Mouse (Mus musculus) erythroid progenitor cell, adult 5-6 weeks (primary cell): ENCODE measurements around the gene Szt2. TPM values are rescaled to one million over a fixed set of nuclear protein-coding genes. Genes with fewer than 3 reads are reported as not detected.

Source experiments
- total RNA-seq, 2 experiments: library from RNA; stranded (forward) in 1 of 2; stranded (reverse) in 1 of 2; fragments of 150-400 nt in 1 of 2; fragments of 186-747, 209-891 nt in 1 of 2; gene quantifications; 2 replicates each; pipeline versions ENCODE4 v1.2.3 to v1.2.4; 2015 to 2017; ENCODE audit warnings: low replicate concordance in 2 of 2

The Szt2 gene
- total RNA-seq, 2 experiments from 2014 or later, result 18.2 to 36.9 TPM

Other genes with a start within 250 kb of the Szt2 start
- gene Kdm4a, start 229.2 kb downstream of the Szt2 start, total RNA-seq (2015; ENCODE audit: low replicate concordance), result 18.0 and 24.3 TPM in 2 replicates
- gene Kdm4a, start 229.2 kb downstream of the Szt2 start, total RNA-seq (2017; ENCODE audit: low replicate concordance), result 42.5 and 62.1 TPM in 2 replicates
- 0.84 TPM in 1 of 2 replicates, not detected in the other for gene Ptprf, start 117.9 kb downstream of the Szt2 start, total RNA-seq (2015; ENCODE audit: low replicate concordance)
- 0.13 TPM in 1 of 2 replicates, not detected in the other for gene Ptprf, start 117.9 kb downstream of the Szt2 start, total RNA-seq (2017; ENCODE audit: low replicate concordance)
- gene Med8, start 64 bp upstream of the Szt2 start, total RNA-seq (2015; ENCODE audit: low replicate concordance), result 62.7 and 72.5 TPM in 2 replicates
- 63.6 and 68.4 TPM in 2 replicates for gene Med8, start 64 bp upstream of the Szt2 start, total RNA-seq (2017; ENCODE audit: low replicate concordance)
- 25.6 and 56.6 TPM in 2 replicates for gene Elovl1, start 18.8 kb upstream of the Szt2 start, total RNA-seq (2015; ENCODE audit: low replicate concordance)
- 33.8 and 46.0 TPM in 2 replicates for gene Elovl1, start 18.8 kb upstream of the Szt2 start, total RNA-seq (2017; ENCODE audit: low replicate concordance)
- gene Cdc20, start 28.1 kb upstream of the Szt2 start, total RNA-seq (2015; ENCODE audit: low replicate concordance), result 127 and 137 TPM in 2 replicates
- gene Cdc20, start 28.1 kb upstream of the Szt2 start, total RNA-seq (2017; ENCODE audit: low replicate concordance), result 157 and 162 TPM in 2 replicates
- gene Mpl, start 48.2 kb upstream of the Szt2 start, total RNA-seq (2015; ENCODE audit: low replicate concordance), result 0.72 and 3.8 TPM in 2 replicates
- 0.77 TPM in 1 of 2 replicates, not detected in the other for gene Mpl, start 48.2 kb upstream of the Szt2 start, total RNA-seq (2017; ENCODE audit: low replicate concordance)
- not detected in 2 replicates for gene Tie1, start 80.8 kb upstream of the Szt2 start, total RNA-seq (2015; ENCODE audit: low replicate concordance)
- gene Tie1, start 80.8 kb upstream of the Szt2 start, total RNA-seq (2017; ENCODE audit: low replicate concordance), result not detected in 2 replicates
- gene 2610528J11Rik, start 117.7 kb upstream of the Szt2 start, total RNA-seq (2015; ENCODE audit: low replicate concordance), result not detected in 2 replicates
- gene 2610528J11Rik, start 117.7 kb upstream of the Szt2 start, total RNA-seq (2017; ENCODE audit: low replicate concordance), result not detected in 2 replicates
- gene Tmem125, start 134.8 kb upstream of the Szt2 start, total RNA-seq (2015; ENCODE audit: low replicate concordance), result not detected in 2 replicates
- gene Tmem125, start 134.8 kb upstream of the Szt2 start, total RNA-seq (2017; ENCODE audit: low replicate concordance), result not detected in 2 replicates
- not detected in 2 replicates for gene Cfap57, start 211.5 kb upstream of the Szt2 start, total RNA-seq (2015; ENCODE audit: low replicate concordance)
- gene Cfap57, start 211.5 kb upstream of the Szt2 start, total RNA-seq (2017; ENCODE audit: low replicate concordance), result 0.08 and 0.64 TPM in 2 replicates
- gene Ebna1bp2, start 211.5 kb upstream of the Szt2 start, total RNA-seq (2015; ENCODE audit: low replicate concordance), result 12.6 and 19.8 TPM in 2 replicates
- gene Ebna1bp2, start 211.5 kb upstream of the Szt2 start, total RNA-seq (2017; ENCODE audit: low replicate concordance), result 13.7 and 29.0 TPM in 2 replicates
- gene Olfr62, start 249.7 kb upstream of the Szt2 start, total RNA-seq (2015; ENCODE audit: low replicate concordance), result not detected in 2 replicates
- gene Olfr62, start 249.7 kb upstream of the Szt2 start, total RNA-seq (2017; ENCODE audit: low replicate concordance), result not detected in 2 replicates